Mouse (Mus musculus) 3134 (cell line): ENCODE measurements around the gene Gm3409.
"Not testable (repeated sequence)": the region's sequence is repeated elsewhere in the genome, so short reads cannot be mapped to it uniquely, and the experiment has no call there.

ENCODE experiments used
- DNase-seq: peaks from one replicate; pipeline ENCODE4 v3.0.0-alpha.2; 2011; ENCODE audit warnings: low spot score; ENCODE audit not compliant: insufficient read length; ENCODE audit errors: extremely low read depth

Gene Gm3409

GRCm38 (mm10) chr5:146537347-146537746 is at the start of gene Gm3409:
Gene Gm3409 (plus strand): TSS chr5:146537647.
- DNase-seq, result not testable (repeated sequence)

GRCm38 (mm10) chr5:146488959-146489358 is 48.5 kb upstream of the Gm3409 start:
- not testable (repeated sequence) for DNase-seq

- DNase-seq, result not testable (repeated sequence)
Observed at GRCm38 (mm10) chr5:146491063-146491462, 46.4 kb upstream of the Gm3409 start, which contains the start of gene Gm6370. Gene Gm6370 (plus strand): TSS chr5:146491363.

- DNase-seq, result not testable (repeated sequence)
Observed at GRCm38 (mm10) chr5:146502099-146502498, 35.3 kb upstream of the Gm3409 start, which contains the start of gene 4930449I24Rik. Gene 4930449I24Rik (plus strand): TSS chr5:146502399.

GRCm38 (mm10) chr5:146513823-146514222 is 23.6 kb upstream of the Gm3409 start, which contains the start of gene Gm3402:
Gene Gm3402 (plus strand): TSS chr5:146514123.
- DNase-seq, result not testable (repeated sequence)

GRCm38 (mm10) chr5:146525501-146525900 is 11.9 kb upstream of the Gm3409 start, which contains the start of gene Gm3404:
Gene Gm3404 (plus strand): TSS chr5:146525801.
- DNase-seq, result not testable (repeated sequence)

GRCm38 (mm10) chr5:146555836-146556235 is 18.4 kb downstream of the Gm3409 start, which contains the start of gene Gm3415:
Gene Gm3415 (plus strand): TSS chr5:146556136.
- DNase-seq, result not testable (repeated sequence)

GRCm38 (mm10) chr5:146564259-146564658 is 26.8 kb downstream of the Gm3409 start:
- DNase-seq, result no peak

GRCm38 (mm10) chr5:146567054-146567453 is 29.6 kb downstream of the Gm3409 start:
- DNase-seq, result peak; percentile 24

GRCm38 (mm10) chr5:146570179-146570578 is 32.7 kb downstream of the Gm3409 start:
- not testable (repeated sequence) for DNase-seq

GRCm38 (mm10) chr5:146571830-146572734 is 34.6 kb downstream of the Gm3409 start:
- DNase-seq, result not testable (repeated sequence)

GRCm38 (mm10) chr5:146572735-146573042 is 35.2 kb downstream of the Gm3409 start:
- not testable (repeated sequence) for DNase-seq

GRCm38 (mm10) chr5:146576668-146577067 is 39.2 kb downstream of the Gm3409 start:
- no peak for DNase-seq

- no peak for DNase-seq
Observed at GRCm38 (mm10) chr5:146584156-146584477, 46.7 kb downstream of the Gm3409 start.

GRCm38 (mm10) chr5:146584478-146585306 is 47.2 kb downstream of the Gm3409 start, which contains the start of gene Gpr12:
Gene Gpr12 (minus strand): TSS chr5:146585239.
- DNase-seq, result no peak

GRCm38 (mm10) chr5:146585307-146585651 is 47.8 kb downstream of the Gm3409 start:
- DNase-seq, result no peak

- no peak for DNase-seq
Observed at GRCm38 (mm10) chr5:146586357-146587070, 49.1 kb downstream of the Gm3409 start.
